Mouse (Mus musculus): Measurements from ENCODE around the gene Gsto2. TPM values are rescaled to one million over a fixed set of nuclear protein-coding genes. Genes with fewer than 3 reads are reported as not detected.

Gsto2 gene
- total and polyA plus RNA-seq, 2 experiments, result 0.32 to 1.3 TPM

DNA sequence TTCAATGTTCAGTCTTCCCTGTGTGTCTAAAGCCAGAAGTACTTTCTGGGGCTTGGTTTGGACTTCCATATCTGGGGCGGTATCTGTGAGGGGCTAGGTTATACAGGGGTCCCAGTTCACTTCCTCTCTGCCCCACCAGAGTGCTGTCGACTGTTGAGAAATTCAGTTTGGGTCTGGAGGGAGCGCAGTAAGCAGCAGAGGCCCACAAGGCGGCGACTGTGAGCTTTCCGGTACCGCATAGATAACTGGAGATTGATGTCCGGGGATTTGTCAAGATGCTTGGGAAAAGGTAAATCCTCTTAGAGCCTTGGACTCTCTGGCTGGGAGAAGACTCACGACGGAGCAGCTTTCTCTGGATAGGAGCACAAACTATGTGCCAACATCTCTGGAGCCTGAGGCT lies 6.2 kb downstream of the Gsto2 start:
- Histone ChIP-seq H3K9ac (ENCODE audit: low read depth, low read length) (no peak overlapping the region), H3K4me1 (ENCODE audit: control insufficient read depth, insufficient read depth, low read length) (no peaks in the 10 kb centered on the region), H3K36me3 (ENCODE audit: control insufficient read depth, insufficient read depth, low read length) (no peaks in the 10 kb centered on the region), H3K27me3 (ENCODE audit: control insufficient read depth, insufficient read depth, low read length) (peaks cover 6% of the 10 kb centered on the region; the same call in 1 of the 2 replicates), H3K4me3 (ENCODE audit: insufficient read depth, low read depth, low read length) (no peak overlapping the region), H3K79me2 (ENCODE audit: control insufficient read depth, insufficient read depth, low read length) (no peaks in the 10 kb centered on the region), H3K27ac (replicated peaks; ENCODE audit: insufficient read depth, low read depth, low read length) (no peak overlapping the region)
- 42% methylated on average over 10 of the region's 10 CpGs for WGBS
- TF ChIP-seq CTCF (IDR thresholded peaks at IDR 0.05; ENCODE audit: low read depth, low read length) (peak; percentile 27; the same call in 1 of the 2 replicates), POLR2A (IDR thresholded peaks at IDR 0.05; ENCODE audit: extremely low read depth, insufficient read depth, low read length) (no peak)
- no peak for DNase-seq (ENCODE audit: extremely low read depth, low read depth, low spot score)

DNA sequence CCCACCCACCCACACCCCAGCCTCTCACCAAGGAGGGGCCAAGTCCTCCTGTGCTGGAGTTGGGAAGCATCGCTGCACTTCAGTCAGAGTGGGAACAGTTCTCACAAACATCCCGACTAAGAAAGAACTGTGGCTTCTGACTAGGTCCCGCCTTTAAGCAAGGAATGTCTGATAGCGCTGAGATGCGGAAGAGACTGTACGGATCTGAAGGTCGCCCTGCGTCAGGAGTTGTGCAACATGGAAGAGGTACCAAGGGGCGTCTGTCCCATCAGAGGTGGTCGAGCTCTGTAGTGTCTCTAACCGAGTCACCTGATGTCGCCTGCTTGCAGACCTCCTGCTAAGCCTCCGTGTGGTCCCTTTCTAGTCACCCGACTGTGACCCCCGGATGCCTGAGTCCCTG lies 10.9 kb downstream of the Gsto2 start:
- H3K79me2 ChIP-seq (ENCODE audit: control insufficient read depth, insufficient read depth, low read length), result no peaks in the 10 kb centered on the region
- 61% methylated on average over 15 of the region's 15 CpGs for WGBS
- H3K4me3 ChIP-seq (ENCODE audit: insufficient read depth, low read depth, low read length), result no peak overlapping the region
- H3K27me3 ChIP-seq (ENCODE audit: control insufficient read depth, insufficient read depth, low read length), result peaks cover 6% of the 10 kb centered on the region; the same call in 1 of the 2 replicates
- H3K4me1 ChIP-seq (ENCODE audit: control insufficient read depth, insufficient read depth, low read length), result no peaks in the 10 kb centered on the region
- no peak for TF ChIP-seq CTCF (IDR thresholded peaks at IDR 0.05; ENCODE audit: low read depth, low read length)
- TF ChIP-seq POLR2A (IDR thresholded peaks at IDR 0.05; ENCODE audit: extremely low read depth, insufficient read depth, low read length), result no peak
- no peak overlapping the region for H3K27ac ChIP-seq (replicated peaks; ENCODE audit: insufficient read depth, low read depth, low read length)
- H3K36me3 ChIP-seq (ENCODE audit: control insufficient read depth, insufficient read depth, low read length), result no peaks in the 10 kb centered on the region
- no peak overlapping the region for H3K9ac ChIP-seq (ENCODE audit: low read depth, low read length)
- DNase-seq (ENCODE audit: extremely low read depth, low read depth, low spot score), result no peak

DNA sequence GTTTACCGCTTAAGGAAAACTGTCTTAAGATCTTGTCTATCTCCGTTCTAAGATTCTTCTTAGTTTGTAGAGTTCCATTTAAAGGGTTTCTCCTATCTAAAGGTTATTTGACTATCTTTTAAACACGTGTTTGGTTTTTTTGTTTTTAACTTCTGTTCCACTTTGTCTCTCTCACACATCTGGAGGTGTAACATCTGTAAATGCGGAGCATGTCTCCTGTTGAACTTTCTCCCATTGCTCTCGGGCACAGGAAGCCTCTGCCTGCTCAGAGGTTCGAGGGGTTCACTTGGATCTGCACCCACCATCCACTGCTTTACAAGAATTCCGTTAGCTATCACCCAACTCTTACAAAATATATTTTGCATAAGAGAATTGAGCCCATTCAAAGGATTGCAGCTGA lies 16.2 kb downstream of the Gsto2 start:
- Histone ChIP-seq H3K27ac (replicated peaks; ENCODE audit: insufficient read depth, low read depth, low read length) (no peak overlapping the region), H3K79me2 (ENCODE audit: control insufficient read depth, insufficient read depth, low read length) (no peaks in the 10 kb centered on the region), H3K9ac (ENCODE audit: low read depth, low read length) (no peak overlapping the region), H3K27me3 (ENCODE audit: control insufficient read depth, insufficient read depth, low read length) (no peaks in the 10 kb centered on the region), H3K4me3 (ENCODE audit: insufficient read depth, low read depth, low read length) (no peak overlapping the region), H3K36me3 (ENCODE audit: control insufficient read depth, insufficient read depth, low read length) (no peaks in the 10 kb centered on the region), H3K4me1 (ENCODE audit: control insufficient read depth, insufficient read depth, low read length) (no peaks in the 10 kb centered on the region)
- DNase-seq (ENCODE audit: extremely low read depth, low read depth, low spot score), result no peak
- no peak for TF ChIP-seq CTCF (IDR thresholded peaks at IDR 0.05; ENCODE audit: low read depth, low read length)
- TF ChIP-seq POLR2A (IDR thresholded peaks at IDR 0.05; ENCODE audit: extremely low read depth, insufficient read depth, low read length), result no peak
- 78% methylated on average over 7 of the region's 7 CpGs for WGBS

DNA sequence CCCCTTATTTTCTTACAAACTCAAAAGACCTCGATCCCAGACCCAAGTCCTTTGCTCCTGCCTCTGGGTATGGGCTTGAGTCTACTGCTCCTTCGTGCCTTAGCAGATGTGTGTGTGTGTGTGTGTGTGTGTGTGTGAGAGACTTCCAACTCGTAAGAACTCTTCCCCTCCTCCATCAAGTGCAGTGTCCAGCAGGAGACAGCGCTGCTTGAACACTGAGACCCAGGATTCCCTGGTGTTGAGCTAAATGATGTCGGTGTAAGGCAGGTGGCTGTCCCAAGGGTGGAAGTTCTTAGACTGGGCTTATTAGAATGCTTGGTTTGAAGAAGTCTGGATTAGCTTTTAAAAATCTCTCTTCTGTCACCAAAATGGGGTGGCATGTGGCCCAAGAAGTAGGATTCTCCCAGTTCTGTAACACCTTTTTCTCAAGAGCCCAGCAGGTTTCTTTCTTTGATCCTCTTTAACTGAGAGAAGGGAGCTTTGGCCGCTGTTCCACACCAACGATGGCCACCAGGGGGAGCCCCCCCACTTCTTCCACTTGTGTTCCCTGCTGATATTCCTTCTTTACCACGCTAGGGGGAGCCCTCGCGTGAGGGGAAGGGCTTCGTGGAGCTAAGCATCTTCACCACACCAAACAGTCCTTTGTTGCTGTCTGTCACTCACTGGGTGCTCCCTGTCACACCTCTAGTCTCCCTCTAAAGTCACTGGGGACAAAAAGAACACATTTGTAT lies 17.0 kb downstream of the Gsto2 start:
- DNase-seq (ENCODE audit: extremely low read depth, low read depth, low spot score), result peak; percentile 34
- Histone ChIP-seq H3K79me2 (ENCODE audit: control insufficient read depth, insufficient read depth, low read length) (no peaks in the 10 kb centered on the region), H3K36me3 (ENCODE audit: control insufficient read depth, insufficient read depth, low read length) (no peaks in the 10 kb centered on the region), H3K27me3 (ENCODE audit: control insufficient read depth, insufficient read depth, low read length) (no peaks in the 10 kb centered on the region), H3K9ac (ENCODE audit: low read depth, low read length) (no peak overlapping the region), H3K4me3 (ENCODE audit: insufficient read depth, low read depth, low read length) (no peak overlapping the region), H3K27ac (replicated peaks; ENCODE audit: insufficient read depth, low read depth, low read length) (no peak overlapping the region), H3K4me1 (ENCODE audit: control insufficient read depth, insufficient read depth, low read length) (no peaks in the 10 kb centered on the region)
- TF ChIP-seq POLR2A (IDR thresholded peaks at IDR 0.05; ENCODE audit: extremely low read depth, insufficient read depth, low read length) (no peak), CTCF (IDR thresholded peaks at IDR 0.05; ENCODE audit: low read depth, low read length) (peak; percentile 100)
- 22% methylated on average over 11 of the region's 11 CpGs for WGBS

DNA sequence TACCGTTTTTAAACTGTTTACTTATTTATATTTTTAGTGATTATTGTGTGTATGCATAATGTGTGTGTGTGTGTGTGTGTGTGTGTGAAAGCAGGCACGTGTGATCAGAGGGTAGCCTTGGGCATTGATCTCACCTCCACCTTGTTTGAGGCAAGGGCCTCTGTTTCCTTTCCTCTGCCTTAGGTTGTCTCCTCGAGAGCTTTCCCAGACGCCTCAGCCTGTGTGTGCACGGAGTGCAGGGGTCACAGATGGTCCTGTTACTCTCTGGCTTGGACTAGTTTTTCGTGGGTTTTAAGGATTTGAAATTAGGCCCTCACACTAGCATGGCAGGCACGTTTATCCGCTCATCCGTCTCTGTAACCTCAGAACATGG lies 17.5 kb downstream of the Gsto2 start:
- H3K4me3 ChIP-seq (ENCODE audit: insufficient read depth, low read depth, low read length), result no peak overlapping the region
- DNase-seq (ENCODE audit: extremely low read depth, low read depth, low spot score), result no peak
- TF ChIP-seq POLR2A (IDR thresholded peaks at IDR 0.05; ENCODE audit: extremely low read depth, insufficient read depth, low read length), result no peak
- no peak for TF ChIP-seq CTCF (IDR thresholded peaks at IDR 0.05; ENCODE audit: low read depth, low read length)
- 59% methylated on average over 9 of the region's 9 CpGs for WGBS
- H3K4me1 ChIP-seq (ENCODE audit: control insufficient read depth, insufficient read depth, low read length), result no peaks in the 10 kb centered on the region
- no peaks in the 10 kb centered on the region for H3K36me3 ChIP-seq (ENCODE audit: control insufficient read depth, insufficient read depth, low read length)
- no peak overlapping the region for H3K9ac ChIP-seq (ENCODE audit: low read depth, low read length)
- H3K79me2 ChIP-seq (ENCODE audit: control insufficient read depth, insufficient read depth, low read length), result no peaks in the 10 kb centered on the region
- H3K27me3 ChIP-seq (ENCODE audit: control insufficient read depth, insufficient read depth, low read length), result no peaks in the 10 kb centered on the region
- no peak overlapping the region for H3K27ac ChIP-seq (replicated peaks; ENCODE audit: insufficient read depth, low read depth, low read length)

Measured in liver, adult 2 months (tissue).